Mouse (Mus musculus) 3T3-L1 (cell line): ENCODE measurements around the gene Rnf157.
A peak's percentile ranks its signal among the peaks of the same experiment; 100 is the strongest.
"Not testable (repeated sequence)": the region's sequence is repeated elsewhere in the genome, so short reads cannot be mapped to it uniquely, and the experiment has no call there.

Experiments used
- DNase-seq: peaks from one replicate; pipeline ENCODE4 v3.0.0-alpha.2; 2015; ENCODE audit warnings: low read depth, low spot score

The Rnf157 gene

DNA sequence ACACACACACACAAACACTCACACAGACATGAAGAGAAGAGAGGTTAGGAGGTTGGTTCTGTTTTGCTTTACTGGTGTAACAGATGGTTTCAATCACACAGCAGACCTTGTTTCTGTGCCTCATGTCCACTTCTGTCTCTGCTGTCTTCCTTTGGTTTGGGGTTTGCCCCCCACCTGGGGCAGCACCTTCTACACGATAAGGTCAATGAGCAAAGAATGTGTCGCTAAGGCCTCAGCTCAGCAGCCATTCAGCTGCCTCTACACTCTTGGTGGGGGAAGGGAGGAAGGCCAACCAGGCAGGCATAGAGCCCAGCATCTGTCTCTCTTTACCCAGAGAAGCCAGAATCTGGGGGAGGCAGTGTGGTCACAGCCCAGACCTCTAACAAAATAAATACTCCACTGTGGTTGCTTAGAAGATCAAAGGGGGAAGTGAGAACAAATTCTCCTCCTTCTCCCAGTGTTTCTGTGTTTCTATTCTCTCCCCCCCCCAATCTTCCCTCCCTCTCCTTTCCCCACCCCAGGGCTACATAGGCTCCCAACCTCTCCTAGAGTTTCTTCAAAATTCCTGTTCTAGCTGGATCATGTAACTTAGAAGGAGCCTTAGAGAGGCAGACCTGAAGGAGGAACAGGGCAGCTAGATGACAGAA is 5.5 kb upstream of the Rnf157 start:
- peak; percentile 88 for DNase-seq

DNA sequence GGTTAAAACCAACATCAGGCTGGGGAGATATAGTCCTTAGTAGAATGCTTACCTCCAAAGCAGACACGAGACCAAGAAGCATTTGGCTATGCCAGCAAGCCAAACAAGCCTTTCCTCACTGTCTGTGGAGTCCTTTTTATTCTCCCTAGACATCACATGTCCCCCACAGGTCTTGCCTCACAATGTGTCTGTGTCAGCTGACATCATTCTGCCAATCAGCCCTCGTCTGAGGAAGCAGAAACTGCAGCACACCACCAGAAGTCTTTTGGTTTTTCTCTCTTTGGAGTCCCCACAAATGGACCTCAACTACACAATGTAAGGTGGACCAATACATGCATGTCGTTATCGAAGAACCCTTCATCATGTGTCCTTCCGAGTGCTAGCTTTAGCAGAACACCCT is 4.2 kb upstream of the Rnf157 start:
- peak; percentile 34 for DNase-seq

DNA sequence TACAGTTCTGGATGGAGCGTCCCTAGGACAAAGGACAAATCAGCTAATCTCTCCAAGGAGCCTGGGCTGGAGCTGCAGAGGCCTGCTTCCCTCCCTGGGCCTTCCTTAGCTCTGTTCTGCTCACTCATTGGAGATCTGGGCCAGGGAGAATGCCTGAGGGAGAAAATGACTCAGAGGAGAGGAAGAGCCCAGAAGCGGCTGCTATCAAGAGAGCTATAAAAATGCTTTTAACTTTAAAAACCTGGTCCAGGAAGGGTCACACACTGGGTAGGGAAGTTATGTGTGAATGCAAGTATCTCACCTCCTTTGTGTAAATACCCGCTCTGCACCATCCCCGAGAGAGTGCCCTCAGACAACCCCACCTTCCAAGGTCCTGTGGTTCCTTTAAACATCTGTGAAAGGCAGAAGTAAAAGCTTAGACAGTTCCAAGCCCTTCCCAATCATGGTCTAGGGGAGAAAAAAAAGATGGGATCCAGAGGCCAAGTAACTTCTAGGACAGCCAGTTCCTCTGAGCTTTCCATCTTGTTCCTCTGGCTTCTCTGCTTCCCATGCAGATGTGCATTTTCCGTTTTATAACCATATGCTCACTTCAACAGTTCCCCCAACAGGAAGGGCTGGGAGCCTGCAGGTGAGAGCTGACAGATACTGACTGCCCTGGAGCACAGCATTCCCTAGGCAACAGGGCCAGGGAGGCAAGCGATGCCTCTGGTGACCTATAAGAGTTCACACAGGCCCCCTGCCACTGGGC is 3.5 kb upstream of the Rnf157 start:
- peak; percentile 95 for DNase-seq

DNA sequence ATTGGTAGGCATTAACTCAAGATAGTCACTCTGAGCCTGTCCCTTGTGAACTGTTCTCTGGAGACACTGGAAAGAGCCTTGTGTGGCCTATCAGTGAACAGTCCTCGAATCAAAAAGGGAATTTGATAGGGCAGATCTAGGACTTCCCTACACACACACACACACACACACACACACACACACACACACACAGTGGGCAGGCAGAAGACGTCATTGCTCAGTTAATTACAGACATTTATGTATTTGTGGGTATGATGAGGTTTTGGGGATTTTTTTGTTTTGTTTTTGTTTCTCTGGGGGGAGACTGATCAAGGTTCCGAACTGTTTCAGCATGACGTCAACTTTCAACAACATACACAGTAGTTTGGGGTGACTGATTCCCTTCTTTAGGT is 795 bp upstream of the Rnf157 start:
- no peak for DNase-seq

DNA sequence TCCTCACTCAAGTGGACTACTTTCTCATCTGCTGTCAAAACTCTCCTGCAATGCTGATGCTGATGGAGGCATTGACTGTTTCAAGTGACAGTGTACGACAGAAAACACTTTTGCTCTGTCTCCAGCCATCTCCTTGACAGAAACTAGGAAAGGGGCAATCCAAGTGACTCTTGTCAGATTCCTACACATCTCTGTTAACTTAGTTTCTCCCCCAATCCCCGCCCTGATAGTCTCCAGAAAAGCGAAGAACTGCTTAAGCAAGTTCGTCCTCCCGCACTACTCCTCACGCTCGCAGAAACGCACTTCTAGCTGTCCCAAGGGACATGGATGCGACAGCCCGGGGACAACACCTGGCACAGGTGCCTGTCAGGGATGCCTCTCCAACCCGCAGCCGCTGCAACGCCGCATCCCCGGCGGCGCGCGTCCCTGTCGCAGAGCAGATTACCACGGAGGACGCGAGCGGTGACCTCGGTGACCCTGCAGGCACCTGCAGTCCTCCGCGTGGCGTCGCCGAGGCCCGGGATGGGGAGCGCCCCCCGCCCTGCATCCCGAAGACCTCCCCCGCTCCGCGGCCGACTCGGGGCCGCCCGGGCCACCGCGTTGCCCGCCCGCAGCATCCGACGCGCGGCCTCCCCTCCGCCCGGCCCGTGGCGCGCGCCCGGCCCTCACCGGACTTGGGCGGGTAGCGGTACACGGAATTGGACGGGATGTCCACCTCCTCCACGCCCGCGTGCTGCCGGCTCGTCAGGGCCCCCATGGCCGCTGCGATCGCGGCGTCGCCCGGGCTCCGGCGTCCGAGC is 604 bp downstream of the Rnf157 start:
- no peak for DNase-seq

DNA sequence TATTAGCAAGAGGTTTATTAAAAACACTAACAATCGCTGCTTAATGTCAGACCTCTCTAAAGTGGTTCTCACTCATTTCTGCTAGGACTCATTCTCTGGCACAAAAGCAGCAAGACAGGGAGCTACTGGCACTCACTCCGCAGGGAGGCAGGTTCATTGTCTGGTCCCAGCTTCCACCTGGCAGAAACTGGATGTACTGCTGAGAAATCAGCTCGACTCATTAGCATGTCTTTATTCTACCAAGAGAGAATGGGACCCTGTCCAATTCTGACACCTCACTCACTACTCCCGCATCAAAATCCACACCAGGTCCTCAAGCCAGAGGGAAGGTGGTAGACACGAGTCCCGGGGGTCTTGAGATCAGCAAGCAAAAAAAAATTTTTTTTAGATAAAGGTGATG is 1.2 kb downstream of the Rnf157 start:
- DNase-seq = no peak

DNA sequence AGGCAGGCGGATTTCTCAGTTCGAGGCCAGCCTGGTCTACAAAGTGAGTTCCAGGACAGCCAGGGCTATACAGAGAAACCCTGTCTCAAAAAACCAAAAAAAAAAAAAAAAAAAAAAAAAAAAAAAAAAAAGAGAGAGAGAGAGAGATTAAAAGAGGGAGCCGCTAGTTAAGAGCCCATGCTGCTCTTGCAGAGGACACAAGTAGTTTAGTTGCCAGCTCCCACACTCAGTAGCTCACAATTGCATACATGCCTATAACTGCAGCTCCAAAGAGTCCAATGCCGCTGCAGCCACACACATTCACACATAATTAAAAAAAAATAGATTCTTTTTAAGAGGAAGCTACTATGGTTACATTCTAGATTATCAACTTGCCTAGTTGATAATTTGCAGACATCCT is 2.4 kb downstream of the Rnf157 start:
- not testable (repeated sequence) for DNase-seq

DNA sequence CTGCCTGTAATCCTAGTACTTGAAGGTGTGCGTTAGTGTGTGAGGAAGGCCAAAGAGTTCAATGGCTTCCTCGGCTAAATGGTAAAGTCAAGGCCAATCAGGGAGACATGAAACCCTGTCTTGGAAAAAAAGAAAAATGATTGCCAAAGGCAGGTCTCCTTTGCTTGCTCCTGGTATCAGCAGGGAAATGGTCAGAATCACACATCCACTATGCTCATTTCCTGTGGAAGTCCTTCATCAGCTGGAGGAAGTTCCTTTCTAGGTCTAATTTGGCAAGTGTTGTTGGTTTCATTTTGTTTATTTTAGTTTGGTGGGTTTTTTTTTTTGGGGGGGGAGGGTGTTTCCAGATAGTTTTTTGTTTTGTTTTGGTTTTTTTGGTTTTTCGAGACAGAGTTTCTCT is 3.8 kb downstream of the Rnf157 start:
- no peak for DNase-seq

DNA sequence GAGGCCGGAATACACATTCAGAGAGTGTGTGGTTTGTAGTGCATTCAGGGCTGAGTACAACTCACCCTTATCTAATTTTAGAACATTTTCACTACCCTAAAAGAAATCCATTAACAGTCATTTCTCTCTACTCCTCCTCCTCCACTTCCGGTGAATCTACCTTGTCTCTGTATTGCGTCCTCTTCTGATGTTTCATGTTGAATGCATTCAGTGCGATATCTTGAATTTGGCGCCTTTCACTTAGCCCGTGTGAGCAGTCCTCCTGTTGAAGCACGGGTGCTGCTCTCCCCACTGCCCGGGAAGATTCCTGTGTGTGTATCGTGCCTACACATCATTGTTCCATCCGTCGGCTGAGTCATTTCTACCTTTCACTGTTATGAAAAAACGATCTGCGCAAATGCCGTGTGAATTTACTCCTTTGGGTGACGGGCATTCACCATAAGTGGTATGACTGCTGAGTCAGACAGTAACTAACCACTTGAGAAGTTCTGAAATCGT is 6.6 kb downstream of the Rnf157 start:
- no peak for DNase-seq

DNA sequence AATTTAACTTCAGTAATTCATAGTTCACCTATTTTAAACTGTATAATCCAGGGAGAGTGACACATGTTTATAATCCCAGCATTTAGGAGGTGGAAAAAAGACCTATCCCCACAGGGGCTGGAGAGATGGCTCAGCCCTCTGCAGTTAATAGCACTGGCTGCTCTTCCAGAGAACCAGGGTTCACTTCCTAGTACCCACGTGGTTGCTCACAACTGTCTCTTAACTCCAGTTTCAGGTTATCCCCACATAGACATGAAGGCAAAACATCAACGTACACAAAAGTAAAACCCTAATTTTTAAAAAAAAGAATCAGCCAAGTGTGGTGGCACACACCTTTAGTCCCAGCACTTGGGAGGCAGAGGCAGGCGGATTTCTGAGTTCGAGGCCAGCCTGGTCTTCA is 7.2 kb downstream of the Rnf157 start:
- no peak for DNase-seq

DNA sequence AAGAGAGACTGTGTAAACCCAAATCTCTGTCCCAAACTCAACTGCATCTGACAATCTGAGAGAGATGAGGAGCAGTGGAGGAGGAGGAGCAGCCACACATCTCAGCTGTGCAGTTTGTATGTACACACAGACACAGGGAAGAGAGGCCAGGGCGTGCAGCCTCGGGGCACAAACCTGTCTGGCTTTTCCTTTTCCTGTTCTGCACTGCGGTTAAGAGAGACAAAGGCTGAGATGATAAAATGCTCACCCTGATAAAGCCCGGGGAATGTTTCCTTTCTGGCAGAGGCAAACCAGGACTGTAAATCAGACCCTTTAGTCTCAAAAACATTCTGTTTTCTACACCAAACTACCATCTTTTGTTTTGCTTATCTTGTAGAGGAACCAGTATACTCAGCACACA is 12.3 kb downstream of the Rnf157 start:
- DNase-seq = no peak

DNA sequence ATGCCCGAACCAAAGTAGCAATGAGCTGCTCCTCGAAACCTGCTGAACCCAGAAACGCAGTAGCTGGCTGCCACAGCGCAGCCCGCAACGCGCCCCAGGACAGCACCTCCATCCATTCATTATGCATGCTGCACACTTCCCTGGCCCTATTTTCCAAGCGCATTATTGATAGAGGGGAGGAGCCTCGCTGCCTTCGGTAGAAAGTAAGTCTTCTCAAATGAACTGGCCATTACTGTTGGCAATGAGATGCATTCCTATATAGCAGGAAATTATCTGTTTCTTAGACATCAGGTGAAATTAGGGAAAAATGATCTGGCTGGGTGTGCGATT is 14.5 kb downstream of the Rnf157 start:
- DNase-seq = no peak

DNA sequence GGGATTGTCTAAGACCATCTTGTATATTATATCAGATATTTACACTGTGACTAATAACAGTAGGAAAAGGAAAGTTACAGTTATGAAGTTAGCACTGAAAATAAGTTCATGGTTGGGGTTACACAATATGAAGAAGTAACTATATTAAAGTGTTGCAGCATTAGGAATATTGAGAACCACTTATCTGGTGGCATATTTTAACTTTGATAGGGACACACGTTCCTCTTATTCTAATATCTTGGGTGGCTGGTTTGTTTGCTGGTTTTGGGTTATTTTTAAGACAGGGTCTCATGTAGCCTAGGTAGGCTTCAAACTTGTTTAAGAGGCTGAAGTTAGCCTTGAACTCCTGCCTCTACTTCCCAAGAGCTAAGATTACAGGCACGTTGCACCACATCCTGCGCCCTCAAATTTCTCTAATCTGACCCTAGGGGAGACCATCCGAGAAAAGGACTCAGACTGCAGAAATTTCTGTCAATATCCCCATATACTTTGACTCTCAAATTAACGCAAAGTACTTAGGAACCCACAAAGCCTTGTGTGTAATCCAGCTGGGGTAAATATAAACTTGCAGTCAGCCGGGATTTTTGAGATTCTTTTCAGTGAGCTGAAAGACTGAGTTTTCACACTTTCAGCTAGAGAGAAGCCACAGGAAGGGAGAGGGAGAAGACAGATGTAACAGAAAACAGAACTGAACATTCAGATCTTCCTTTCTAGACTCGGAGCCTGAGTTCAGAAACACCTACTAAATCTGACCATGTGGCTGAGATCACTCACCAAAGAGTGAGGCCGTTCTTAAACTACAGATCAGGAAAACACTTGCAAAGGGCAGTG is 15.1 kb downstream of the Rnf157 start:
- DNase-seq = no peak

DNA sequence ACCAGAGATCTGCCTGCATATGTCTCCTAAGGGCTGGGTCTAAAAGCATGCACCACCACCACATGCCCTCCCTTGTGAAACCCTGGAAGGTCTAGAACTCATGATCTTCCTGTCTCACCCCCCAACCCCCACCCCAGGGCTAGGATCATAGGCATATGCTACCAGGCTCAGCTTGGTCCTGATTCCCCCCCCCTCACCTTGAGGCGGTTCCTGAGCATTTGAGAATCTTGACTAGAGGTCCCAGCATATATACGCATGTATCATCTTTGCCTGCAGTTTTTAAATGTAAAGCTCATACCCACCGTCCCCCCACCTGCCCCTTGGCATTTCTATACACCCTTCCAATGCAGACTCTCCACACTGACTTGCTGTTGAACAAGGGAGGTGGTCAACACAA is 15.9 kb downstream of the Rnf157 start:
- DNase-seq = no peak

DNA sequence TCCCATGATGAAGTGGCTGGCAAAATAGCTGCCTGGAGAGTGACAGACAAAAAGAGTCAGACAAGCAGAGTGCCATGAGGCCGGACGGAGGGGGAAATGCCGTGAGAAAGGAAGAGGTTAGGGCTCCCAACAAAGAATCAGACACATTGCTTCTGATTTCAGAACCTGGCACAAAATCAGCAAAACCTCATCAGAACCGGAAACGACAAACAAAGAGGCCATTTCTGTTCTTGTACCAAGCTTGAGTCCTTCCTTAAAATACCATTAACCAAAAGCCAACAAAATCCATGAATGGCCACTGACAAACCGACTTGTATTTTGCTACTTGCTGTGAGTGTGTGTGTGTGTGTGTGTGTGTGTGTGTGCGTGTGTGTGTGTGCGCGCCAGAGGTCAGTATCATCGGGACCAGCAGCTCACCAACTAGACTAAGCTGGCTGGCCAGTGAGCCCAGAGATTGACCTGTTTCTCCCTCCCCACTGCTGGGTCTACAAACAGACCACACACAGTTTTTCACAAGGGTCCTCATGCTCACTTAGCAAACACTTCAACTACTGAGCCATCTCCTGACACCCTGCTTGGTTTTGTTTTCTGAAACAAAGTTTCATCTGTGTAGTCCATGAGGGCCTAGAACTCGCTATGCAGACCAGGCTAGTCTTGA is 16.4 kb downstream of the Rnf157 start:
- DNase-seq = no peak

DNA sequence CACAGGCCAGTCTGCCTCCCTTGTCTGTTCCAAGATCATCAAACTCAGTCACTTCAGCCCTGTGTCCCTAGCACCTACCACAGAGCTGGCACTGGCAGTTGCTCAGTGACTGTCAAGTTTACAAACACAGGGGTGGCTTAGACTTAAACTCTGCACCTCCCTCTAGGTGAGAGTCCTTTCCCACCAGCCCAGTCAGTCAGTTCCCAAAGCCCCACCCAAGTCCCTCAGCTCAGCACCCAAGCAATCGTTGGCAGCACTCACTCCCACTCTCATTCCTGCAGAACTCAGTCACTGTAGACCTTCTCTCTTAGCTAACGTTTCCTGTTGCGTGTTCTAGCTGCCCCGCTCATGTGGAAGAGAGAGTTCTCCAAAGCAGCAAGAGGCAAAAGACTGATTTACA is 18.1 kb downstream of the Rnf157 start:
- DNase-seq = no peak

DNA sequence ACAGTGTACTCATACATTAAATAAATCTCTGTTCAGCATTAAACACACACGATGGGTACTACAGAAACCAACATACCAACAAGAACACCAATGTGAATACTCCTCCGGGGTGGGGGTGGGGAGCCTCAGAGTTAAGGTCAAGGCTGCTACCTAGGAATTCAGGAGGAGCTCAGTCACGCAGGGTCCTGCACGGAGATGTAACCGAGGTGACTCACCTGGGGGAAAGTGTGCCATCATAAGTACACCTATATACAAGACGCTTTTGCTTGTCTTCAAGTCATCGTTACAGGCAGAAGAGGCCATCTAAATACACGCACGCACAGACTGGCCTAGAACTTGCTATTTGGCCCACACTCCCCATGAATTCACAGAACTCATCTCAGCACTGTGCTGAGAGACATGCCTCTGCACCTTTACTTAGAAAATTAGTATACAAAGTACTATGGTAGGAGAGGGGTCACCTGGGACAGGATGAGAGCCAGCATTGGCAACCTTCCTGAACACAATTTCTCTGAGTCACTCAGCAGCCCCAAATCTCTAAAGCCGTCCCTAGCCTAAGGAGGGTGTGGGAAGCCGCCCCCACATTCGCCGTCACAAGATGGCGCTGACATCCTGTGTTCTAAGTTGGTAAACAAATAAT is 23.9 kb downstream of the Rnf157 start:
- DNase-seq = no peak

DNA sequence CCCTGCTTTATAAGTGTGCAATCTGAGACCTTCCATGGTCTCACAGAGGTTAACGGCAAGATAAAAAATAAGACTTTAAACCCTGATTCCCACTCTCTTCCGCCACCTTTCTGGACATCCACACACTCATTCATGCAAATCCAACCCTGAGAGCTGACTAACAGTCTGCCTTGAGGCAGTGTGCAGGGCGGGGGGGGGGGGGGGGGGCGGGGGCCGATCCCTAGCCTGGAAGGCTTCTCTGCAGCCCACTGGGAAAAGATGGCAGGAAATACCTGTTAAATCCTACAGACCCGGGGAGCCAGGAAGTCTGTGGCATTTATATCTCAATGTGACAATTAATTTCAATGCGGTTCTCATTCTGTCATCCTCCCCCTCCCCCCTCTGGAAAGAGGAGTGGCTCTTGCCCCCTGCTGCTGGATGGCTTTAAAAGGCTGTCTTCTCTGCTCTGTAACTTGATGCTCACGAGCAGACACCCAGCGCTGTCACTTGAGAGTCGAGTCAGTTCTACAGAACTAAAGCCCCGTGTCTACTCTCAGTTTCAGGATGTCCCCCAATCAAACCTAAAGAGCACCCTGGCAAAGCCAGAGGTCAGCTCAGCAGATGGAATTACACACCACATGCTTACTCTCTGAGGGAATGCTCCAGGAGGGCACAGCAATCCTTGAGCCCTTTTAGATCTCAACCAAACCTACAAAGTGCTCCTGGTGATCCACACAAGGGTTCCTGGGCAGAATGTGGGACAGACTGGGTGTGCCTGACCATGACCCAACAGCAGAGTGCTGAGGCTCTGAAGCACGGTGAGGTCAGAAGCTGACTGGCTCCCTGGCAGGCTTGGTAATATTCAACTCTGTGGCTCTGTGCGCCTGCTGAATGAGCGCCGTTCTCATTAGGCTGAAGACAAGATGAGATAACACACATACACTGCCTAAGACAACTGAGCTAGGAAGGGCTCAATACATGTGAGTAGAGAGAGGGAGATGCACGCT is 25.5 kb downstream of the Rnf157 start:
- peak; percentile 47 for DNase-seq

DNA sequence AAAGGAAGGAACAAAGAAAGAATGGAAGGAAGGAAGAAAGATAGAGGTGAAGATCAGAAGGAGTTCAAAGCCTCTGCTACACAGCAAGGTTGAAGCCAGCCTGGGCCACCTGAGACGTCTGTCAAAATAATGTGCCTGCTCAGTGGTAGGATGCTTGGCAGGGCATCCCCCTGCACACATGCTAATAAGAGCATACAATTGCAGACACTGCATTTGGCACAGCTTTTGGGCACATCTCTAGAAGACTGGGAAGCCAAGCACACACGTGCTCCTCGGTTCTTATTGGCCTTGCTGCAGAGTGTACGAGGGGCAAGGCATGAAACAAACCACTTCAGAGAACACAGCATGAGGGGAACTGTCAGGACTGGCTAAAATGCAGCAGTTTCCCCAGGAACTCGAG is 26.8 kb downstream of the Rnf157 start:
- no peak for DNase-seq

DNA sequence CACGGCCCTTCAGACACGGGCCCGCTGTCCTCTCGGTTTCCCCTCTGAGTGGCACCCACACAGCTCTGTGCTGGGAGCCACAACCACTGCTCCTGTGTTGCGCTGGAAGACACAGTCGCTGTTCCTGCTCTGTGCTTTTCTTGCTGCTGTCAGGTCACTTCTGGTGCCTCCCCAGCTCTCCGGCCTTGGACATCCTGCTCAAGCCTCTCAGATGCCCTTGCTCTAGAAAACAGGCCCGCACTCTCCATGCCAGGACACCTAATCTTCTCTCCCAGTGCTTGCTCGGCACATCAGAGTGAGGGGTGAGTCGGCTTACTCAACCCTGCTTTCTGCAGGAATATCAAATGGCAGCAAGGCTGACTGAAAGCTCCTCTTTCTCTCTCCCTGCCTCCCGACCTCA is 28.7 kb downstream of the Rnf157 start:
- DNase-seq = no peak
